Mouse (Mus musculus) small intestine, adult 2 months (tissue): Measurements from ENCODE around the gene Sspo. TPM values are rescaled to one million over a fixed set of nuclear protein-coding genes. Genes with fewer than 3 reads are reported as not detected.

Source experiments
- H3K27ac ChIP-seq: fragments of 200-500 bp; 2 replicates; pipeline ENCODE4 v1.5.1; 2012; ENCODE audit warnings: low read depth, low read length, control low read depth, inconsistent platforms; ENCODE audit not compliant: insufficient read depth
- H3K27me3 ChIP-seq: fragments of 200-500 bp; 2 replicates; pipeline ENCODE4 v1.6.1; 2012; ENCODE audit warnings: mild to moderate bottlenecking, moderate library complexity, low read length, inconsistent platforms; ENCODE audit not compliant: control insufficient read depth, insufficient read depth
- H3K36me3 ChIP-seq: fragments of 200-500 bp; 2 replicates; pipeline ENCODE4 v1.6.1; 2012; ENCODE audit warnings: mild to moderate bottlenecking, low read length, control low read depth, inconsistent platforms; ENCODE audit not compliant: control insufficient read depth, insufficient read depth
- H3K4me1 ChIP-seq: fragments of 200-500 bp; 2 replicates; pipeline ENCODE4 v1.6.1; 2012; ENCODE audit warnings: low read length, inconsistent platforms, mixed read lengths; ENCODE audit not compliant: control insufficient read depth, insufficient read depth, insufficient read length
- H3K4me3 ChIP-seq: fragments of 200-500 bp; 2 replicates; pipeline ENCODE4 v1.5.1; 2012; ENCODE audit warnings: low read depth, mild to moderate bottlenecking, control low read depth, inconsistent platforms, low read length, moderate library complexity
- CTCF ChIP-seq: fragments of 200-500 bp; IDR thresholded peaks from 2 replicates; pipeline ENCODE4 v1.5.1; 2012; ENCODE audit warnings: low read depth, mild to moderate bottlenecking, control low read depth, inconsistent platforms, low read length, moderate library complexity, mixed read lengths; ENCODE audit not compliant: insufficient replicate concordance, insufficient read length; ENCODE audit errors: extremely low read depth
- POLR2A ChIP-seq: fragments of 200-500 bp; IDR thresholded peaks from 2 replicates; pipeline ENCODE4 v1.6.1; 2012; ENCODE audit warnings: low read depth, mild to moderate bottlenecking, control low read depth, inconsistent platforms, low read length, moderate library complexity
- WGBS: fragments of 180-500 bp; shearing (Covaris S2); methylation state at CpG from one replicate; pipeline ENCODE4 v1.1.7; 2018; 5-methylcytosine and 5-hydroxymethylcytosine counted together
- polyA plus RNA-seq: library from polyadenylated mRNA; depleted of rRNA; stranded (reverse); fragments of >200 nt; gene quantifications from 2 replicates; pipeline ENCODE4 v1.2.3, GENCODE M21; 2012

Sspo gene
- polyA plus RNA-seq, 1 experiment, result 3.0 TPM

DNA sequence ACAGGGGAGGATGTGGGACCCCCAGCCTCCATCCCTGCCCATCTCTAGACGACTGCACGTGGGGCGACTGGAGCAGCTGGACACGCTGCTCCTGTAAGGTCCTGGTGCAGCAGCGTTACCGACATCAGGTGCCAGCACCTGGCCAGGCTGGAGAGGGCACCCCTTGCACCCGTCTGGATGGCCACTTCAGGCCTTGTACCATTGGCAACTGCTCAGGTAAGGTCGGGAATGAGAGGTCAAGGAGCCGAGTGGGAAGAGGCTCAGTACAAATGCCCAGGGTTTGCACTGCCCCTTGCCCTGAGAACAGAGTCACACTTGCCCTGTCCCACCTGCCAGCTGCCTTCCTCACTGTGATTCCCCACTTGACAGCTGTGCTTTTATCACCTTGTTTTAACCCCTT lies 43.3 kb downstream of the Sspo start:
- Histone ChIP-seq H3K36me3 (no peaks in the 10 kb centered on the region), H3K27ac (no peak overlapping the region), H3K4me3 (no peak overlapping the region), H3K4me1 (peaks cover 2% of the 10 kb centered on the region; the same call in 1 of the 2 replicates), H3K27me3 (no peaks in the 10 kb centered on the region)
- 55% methylated on average over 9 of the region's 9 CpGs for WGBS
- TF ChIP-seq POLR2A (no peak), CTCF (no peak)

DNA sequence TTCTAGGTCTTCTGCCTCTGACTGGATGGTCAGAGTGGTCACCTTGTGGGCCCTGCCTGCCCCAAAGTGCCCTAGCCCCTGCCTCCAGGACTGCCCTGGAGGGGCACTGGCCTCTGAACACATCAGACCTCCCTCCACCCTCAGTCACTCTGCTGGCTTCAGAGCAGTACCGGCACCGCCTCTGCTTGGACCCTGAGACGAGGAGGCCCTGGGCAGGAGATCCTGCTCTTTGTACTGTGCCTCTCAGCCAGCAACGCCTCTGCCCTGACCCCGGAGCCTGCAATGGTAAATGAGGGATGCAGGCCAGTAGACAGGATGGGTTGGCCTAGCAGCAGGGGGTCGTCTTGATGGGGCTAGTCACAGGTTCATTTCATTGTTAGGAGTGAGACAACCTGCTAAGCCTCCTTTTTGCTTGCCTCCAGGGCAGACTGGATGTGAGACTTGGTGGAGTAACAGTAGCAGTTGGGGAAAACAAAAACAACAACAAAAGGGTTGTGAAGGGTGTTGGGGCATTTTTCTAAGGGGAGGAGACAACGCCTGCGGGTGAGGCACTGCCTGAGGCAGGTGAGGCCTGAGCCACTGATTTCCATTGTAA lies 45.2 kb downstream of the Sspo start:
- no peaks in the 10 kb centered on the region for H3K4me1 ChIP-seq
- 37% methylated on average over 8 of the region's 8 CpGs for WGBS
- H3K27me3 ChIP-seq, result no peaks in the 10 kb centered on the region
- no peaks in the 10 kb centered on the region for H3K36me3 ChIP-seq
- H3K4me3 ChIP-seq, result no peak overlapping the region
- no peak overlapping the region for H3K27ac ChIP-seq
- TF ChIP-seq POLR2A (no peak), CTCF (no peak)

DNA sequence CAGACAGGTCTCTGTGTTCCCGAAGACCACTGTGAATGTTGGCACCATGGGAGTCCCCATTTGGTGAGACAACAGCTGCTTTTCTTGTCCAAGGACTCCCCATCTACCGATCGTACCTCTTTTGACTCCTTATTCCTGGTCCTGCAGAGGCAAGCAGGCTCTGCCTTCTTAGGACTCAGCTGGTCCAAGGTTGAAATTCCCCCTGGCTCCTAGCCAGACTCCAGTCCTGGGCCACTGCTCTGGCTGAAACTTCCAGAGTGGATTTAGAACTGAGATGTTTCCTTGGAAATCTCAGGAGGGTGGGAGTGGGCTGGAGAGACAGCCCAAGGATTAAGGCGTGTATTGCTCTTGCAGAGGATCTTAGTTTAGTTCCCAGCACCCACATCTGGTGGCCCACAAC lies 49.5 kb downstream of the Sspo start:
- WGBS, result 92% methylated on average over 4 of the region's 4 CpGs
- no peak overlapping the region for H3K27ac ChIP-seq
- no peaks in the 10 kb centered on the region for H3K4me1 ChIP-seq
- H3K36me3 ChIP-seq, result no peaks in the 10 kb centered on the region
- H3K27me3 ChIP-seq, result no peaks in the 10 kb centered on the region
- TF ChIP-seq CTCF (no peak), POLR2A (no peak)
- H3K4me3 ChIP-seq, result no peak overlapping the region

DNA sequence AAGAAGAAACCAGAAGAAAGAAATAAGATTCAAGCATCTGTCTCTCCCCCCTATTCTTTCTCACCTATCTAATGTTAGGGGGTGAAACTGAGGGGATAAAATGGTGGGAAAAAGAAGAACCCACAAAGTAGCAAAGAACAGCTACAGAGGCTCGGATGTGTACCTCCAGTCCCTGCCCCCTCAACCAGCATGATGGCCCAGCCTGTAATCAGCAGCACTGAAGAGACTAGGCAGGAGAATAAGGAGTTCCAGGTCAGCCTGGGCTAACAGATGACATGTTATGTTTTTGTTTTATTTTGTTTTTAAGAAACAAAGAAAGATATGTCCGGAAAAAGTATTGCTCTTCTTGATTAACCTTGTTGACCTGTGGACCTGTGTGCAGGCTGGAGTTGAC lies 55.8 kb downstream of the Sspo start:
- no peak overlapping the region for H3K27ac ChIP-seq
- 4% methylated on average over 2 of the region's 2 CpGs for WGBS
- no peak for TF ChIP-seq POLR2A
- no peaks in the 10 kb centered on the region; the same call in 1 of the 2 replicates for H3K36me3 ChIP-seq
- no peak overlapping the region for H3K4me3 ChIP-seq
- H3K4me1 ChIP-seq, result peaks cover 3% of the 10 kb centered on the region; the same call in 1 of the 2 replicates
- H3K27me3 ChIP-seq, result no peaks in the 10 kb centered on the region

DNA sequence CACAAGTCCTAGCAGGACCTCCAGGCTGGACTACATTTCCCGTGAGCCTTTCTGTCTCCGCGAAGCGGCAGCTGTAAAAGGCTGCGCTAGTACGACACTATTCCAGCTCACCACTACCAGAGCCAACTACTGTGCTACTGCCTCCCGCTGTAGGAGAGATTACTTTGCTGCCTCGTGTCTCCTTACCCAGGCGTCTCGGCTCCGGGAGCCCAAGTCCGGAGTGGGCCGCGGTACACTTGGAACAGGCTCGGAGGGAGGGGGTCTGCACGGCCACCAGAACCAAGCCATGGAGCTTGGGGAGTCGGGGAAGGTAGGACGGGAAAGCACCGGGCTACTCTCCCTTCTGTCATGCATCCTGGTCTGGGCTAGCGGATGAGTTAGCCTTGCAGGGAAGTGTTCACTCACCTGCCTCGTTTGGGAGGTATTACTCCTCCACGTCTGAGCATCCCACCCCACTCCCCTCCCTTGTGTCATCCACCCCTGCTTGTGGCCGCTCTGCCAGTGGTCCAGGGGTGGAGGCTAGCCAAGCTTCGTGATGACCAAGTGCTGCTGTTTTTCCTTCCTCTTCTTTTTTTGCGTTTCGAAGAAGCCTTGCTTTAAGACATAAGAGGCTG lies 56.3 kb downstream of the Sspo start:
- peak overlapping the region; percentile 82 for H3K4me3 ChIP-seq
- H3K27ac ChIP-seq, result no peak overlapping the region
- no peaks in the 10 kb centered on the region; the same call in 1 of the 2 replicates for H3K36me3 ChIP-seq
- WGBS, result under 1% methylated on average over 26 of the region's 26 CpGs
- no peak for TF ChIP-seq POLR2A
- no peak; the same call in 1 of the 2 replicates for TF ChIP-seq CTCF
- no peaks in the 10 kb centered on the region for H3K27me3 ChIP-seq
- peaks cover 3% of the 10 kb centered on the region; the same call in 1 of the 2 replicates for H3K4me1 ChIP-seq

DNA sequence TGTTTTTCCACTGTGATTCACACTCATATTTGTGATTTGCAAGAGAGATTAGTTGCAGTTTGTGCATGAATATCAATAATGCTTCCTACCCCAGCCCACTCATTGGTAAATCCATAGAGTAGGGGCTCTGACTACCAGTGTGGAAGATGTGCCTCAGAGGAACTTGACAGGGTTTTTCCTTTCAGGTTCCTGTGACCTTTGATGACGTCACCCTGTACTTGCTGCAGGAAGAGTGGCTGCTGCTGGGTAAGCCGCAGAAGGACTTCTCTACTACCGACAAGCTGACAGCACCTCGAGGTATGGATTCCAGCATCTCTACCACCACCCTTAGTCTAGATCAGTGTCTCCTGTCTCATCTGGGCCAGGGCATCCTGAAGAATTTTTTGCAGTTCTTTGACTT lies 60.1 kb downstream of the Sspo start:
- no peak overlapping the region for H3K4me3 ChIP-seq
- H3K27me3 ChIP-seq, result no peaks in the 10 kb centered on the region
- WGBS, result 78% methylated on average over 4 of the region's 4 CpGs
- no peak overlapping the region for H3K27ac ChIP-seq
- peaks cover 3% of the 10 kb centered on the region for H3K36me3 ChIP-seq
- peaks cover 3% of the 10 kb centered on the region; the same call in 1 of the 2 replicates for H3K4me1 ChIP-seq
- no peak for TF ChIP-seq CTCF
- no peak for TF ChIP-seq POLR2A

DNA sequence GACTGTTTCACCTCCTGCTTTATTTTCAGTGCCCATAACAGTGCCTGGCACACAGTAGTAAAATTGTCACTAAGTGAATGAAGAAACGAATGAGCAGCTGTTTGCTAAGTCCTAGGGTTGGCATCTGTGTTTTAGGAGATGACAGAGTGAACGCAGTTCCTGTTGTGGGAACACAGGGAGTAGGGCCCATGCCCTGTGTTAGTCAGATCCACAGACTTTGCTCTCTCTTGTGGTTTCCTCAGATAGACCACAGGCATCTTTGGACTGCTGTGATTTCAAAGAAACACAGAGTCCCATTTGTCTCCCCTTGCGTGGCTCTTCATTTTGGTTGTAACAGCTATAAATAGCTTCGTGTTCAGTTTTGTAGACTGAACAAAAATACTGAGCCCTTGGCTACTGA lies 62.4 kb downstream of the Sspo start:
- H3K36me3 ChIP-seq, result peaks cover 5% of the 10 kb centered on the region
- TF ChIP-seq CTCF (no peak), POLR2A (no peak)
- no peak overlapping the region for H3K4me3 ChIP-seq
- WGBS, result 75% methylated on average over 4 of the region's 4 CpGs
- H3K27me3 ChIP-seq, result no peaks in the 10 kb centered on the region
- H3K4me1 ChIP-seq, result no peaks in the 10 kb centered on the region
- peak overlapping the region; percentile 27; the same call in 1 of the 2 replicates for H3K27ac ChIP-seq
